Mouse (Mus musculus): Measurements from ENCODE around the gene Serpinb2. TPM values are rescaled to one million over a fixed set of nuclear protein-coding genes. Genes with fewer than 3 reads are reported as not detected.

Gene Serpinb2
- total RNA-seq, 2 experiments from 2014 or later = not detected

DNA sequence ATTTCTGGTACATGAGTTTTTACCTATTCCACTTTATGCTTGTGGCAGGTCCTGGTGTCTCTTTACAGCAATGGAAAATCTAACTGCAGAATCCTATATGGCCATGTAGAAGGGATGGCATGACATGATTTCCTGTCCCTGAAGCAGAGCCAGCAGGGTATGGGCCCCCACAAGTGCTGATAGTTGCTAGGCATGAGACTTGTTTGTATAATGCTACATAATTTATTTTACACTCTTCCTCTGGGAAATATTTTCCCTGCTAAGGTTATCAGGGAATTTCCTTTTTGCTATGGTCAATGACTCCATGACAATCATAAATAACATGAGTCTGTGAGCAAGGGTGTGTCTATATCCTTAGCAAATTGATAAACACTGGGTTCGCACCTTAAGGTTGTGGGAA lies 66.3 kb downstream of the Serpinb2 start:
- no peak for DNase-seq (ENCODE audit: extremely low spot score in 1 of 2, low spot score in 1 of 2)

- DNase-seq (ENCODE audit: extremely low spot score in 1 of 2, low spot score in 1 of 2) = no peak
These were observed 70.0 kb downstream of the Serpinb2 start for GRCm38 (mm10) chr1:107581220-107581619.

DNA sequence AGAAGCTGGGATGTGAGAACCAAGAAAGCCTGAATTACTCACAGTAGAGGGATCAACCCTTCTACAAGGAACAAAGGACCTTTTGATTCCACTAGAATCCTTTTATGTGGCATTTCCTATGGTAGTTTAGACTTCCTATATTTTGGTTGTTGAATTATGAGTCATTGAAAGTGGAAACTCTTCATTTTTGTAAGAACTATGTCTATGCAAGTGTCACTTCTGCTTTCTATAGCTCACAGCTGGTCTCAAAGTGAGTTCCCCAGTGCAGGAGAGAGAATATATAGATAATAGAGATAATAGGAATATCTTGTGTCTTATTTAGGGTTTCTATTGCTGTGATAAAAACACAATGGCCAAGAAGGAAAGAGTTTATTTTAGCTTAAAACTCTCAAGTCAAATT lies 71.7 kb downstream of the Serpinb2 start:
- no peak for DNase-seq (ENCODE audit: extremely low spot score in 1 of 2, low spot score in 1 of 2)

DNA sequence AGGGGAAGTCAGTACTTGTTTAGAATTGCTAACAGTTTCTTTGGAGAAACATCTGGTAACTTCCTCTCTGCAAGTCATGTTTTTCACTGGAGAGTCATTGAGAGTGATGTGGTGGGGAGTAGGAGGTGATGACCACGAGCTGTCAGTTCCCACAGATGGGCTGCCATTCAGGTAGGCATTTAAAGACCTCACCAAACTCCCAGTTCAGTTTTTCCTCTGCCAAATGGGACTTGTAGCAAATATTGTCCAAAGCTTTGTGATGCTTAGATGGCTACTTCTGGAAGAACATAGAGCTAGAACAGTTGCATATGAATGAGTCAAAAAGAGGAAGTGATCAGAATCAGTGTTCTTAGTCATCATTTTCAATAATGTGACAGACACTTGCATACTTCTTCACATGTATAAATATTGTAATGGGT lies 72.7 kb downstream of the Serpinb2 start:
- no peak for DNase-seq (ENCODE audit: extremely low spot score in 1 of 2, low spot score in 1 of 2)

DNA sequence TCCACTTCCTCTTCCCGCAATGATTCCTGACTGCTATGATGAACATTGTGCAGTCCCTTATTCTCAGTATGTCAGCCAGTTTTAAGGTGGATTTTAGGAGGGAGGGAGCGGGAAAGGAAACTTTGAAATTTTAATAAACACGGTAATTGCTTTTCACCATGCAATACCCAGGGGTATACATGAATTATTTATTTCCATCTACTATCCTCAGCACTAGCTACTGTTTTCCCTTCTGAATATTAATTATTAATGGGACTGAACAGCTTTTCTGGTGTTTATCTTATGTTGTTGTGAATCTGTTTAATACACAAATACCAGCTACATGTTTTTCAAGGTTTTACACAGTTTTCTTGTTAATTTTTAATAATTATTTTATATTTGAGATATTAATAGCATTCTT lies 73.7 kb downstream of the Serpinb2 start:
- no peak for DNase-seq (ENCODE audit: extremely low spot score in 1 of 2, low spot score in 1 of 2)

Other genes with a start within 250 kb of the Serpinb2 start
- gene Serpinb3b, start 233.1 kb upstream of the Serpinb2 start, total RNA-seq (2021) = not detected
- gene Serpinb3c, start 233.1 kb upstream of the Serpinb2 start, total RNA-seq (2021) = not detected
- not detected for gene Serpinb11, start 150.2 kb upstream of the Serpinb2 start, total RNA-seq (2021)
- gene Serpinb7, start 111.8 kb upstream of the Serpinb2 start, total RNA-seq (2021) = not detected
- gene Serpinb8, start 78.6 kb downstream of the Serpinb2 start, total RNA-seq (2021) = 1 to 10 TPM; 2.3 to 4.0 TPM